Mouse (Mus musculus): Measurements from ENCODE around the gene Tagap.

GRCm38 (mm10) chr17:7914596-7915227, 11.1 kb upstream of the Tagap start:
- no peak for TF ChIP-seq CTCF (IDR thresholded peaks at IDR 0.05; ENCODE audit: borderline replicate concordance, insufficient read depth, low read depth, low read length)
- no peak for TF ChIP-seq POLR2A (IDR thresholded peaks at IDR 0.05; ENCODE audit: borderline replicate concordance, insufficient read depth, low read length)

All from cerebellum, adult 2 months (tissue).